Mouse (Mus musculus): ENCODE data around the gene Ptms. TPM values are rescaled to one million over a fixed set of nuclear protein-coding genes. Genes with fewer than 3 reads are reported as not detected.
A peak's percentile ranks its signal among the peaks of the same experiment; 100 is the strongest.

The Ptms gene
- polyA plus RNA-seq, 1 experiment from 2014 or later: 700 TPM

- no peak overlapping the region for H3K9ac ChIP-seq (ENCODE audit: low read depth, low read length)
- no peak overlapping the region for H3K27ac ChIP-seq (ENCODE audit: low read length)
- no peaks in the 10 kb centered on the region for H3K36me3 ChIP-seq (ENCODE audit: control insufficient read depth, insufficient read depth, low read length)
- H3K27me3 ChIP-seq (ENCODE audit: control insufficient read depth, insufficient read depth, low read depth, low read length): no peaks in the 10 kb centered on the region
- no peak overlapping the region for H3K4me3 ChIP-seq (ENCODE audit: low read depth, low read length)
- no peak overlapping the region for H3K4me2 ChIP-seq (ENCODE audit: low read length)
- H3K4me1 ChIP-seq (ENCODE audit: control insufficient read depth, insufficient read depth, low read length): no peaks in the 10 kb centered on the region
- ATAC-seq: no peak
- 75% methylated on average over 10 of the region's 10 CpGs for WGBS
- no peaks in the 10 kb centered on the region for H3K9me3 ChIP-seq (replicated peaks; ENCODE audit: control insufficient read depth, low read length, poor library complexity, severe bottlenecking)
These were observed 35.0 kb downstream of the Ptms start for GRCm38 (mm10) chr6:124884714-124885500.

- no peak overlapping the region for H3K4me2 ChIP-seq (ENCODE audit: low read length)
- WGBS: 37% methylated on average over 6 of the region's 10 CpGs
- no peak for ATAC-seq
These were observed 36.6 kb downstream of the Ptms start for GRCm38 (mm10) chr6:124883351-124883750.

GRCm38 (mm10) chr6:124881821-124882220, 38.1 kb downstream of the Ptms start:
- no peak for ATAC-seq
- Histone ChIP-seq H3K36me3 (ENCODE audit: control insufficient read depth, insufficient read depth, low read length) (no peaks in the 10 kb centered on the region), H3K27ac (ENCODE audit: low read length) (no peak overlapping the region), H3K4me1 (ENCODE audit: control insufficient read depth, insufficient read depth, low read length) (no peaks in the 10 kb centered on the region), H3K9me3 (replicated peaks; ENCODE audit: control insufficient read depth, low read length, poor library complexity, severe bottlenecking) (no peaks in the 10 kb centered on the region), H3K9ac (ENCODE audit: low read depth, low read length) (no peak overlapping the region), H3K4me3 (ENCODE audit: low read depth, low read length) (no peak overlapping the region), H3K4me2 (ENCODE audit: low read length) (no peak overlapping the region), H3K27me3 (ENCODE audit: control insufficient read depth, insufficient read depth, low read depth, low read length) (no peaks in the 10 kb centered on the region)
- 88% methylated on average over 9 of the region's 9 CpGs for WGBS

More at GRCm38 (mm10) chr6:124883351-124883750, 36.6 kb downstream of the Ptms start:
- Histone ChIP-seq H3K4me3 (ENCODE audit: low read depth, low read length) (no peak overlapping the region), H3K36me3 (ENCODE audit: control insufficient read depth, insufficient read depth, low read length) (no peaks in the 10 kb centered on the region), H3K27ac (ENCODE audit: low read length) (no peak overlapping the region; the same call in 1 of the 2 replicates), H3K9me3 (replicated peaks; ENCODE audit: control insufficient read depth, low read length, poor library complexity, severe bottlenecking) (no peaks in the 10 kb centered on the region), H3K9ac (ENCODE audit: low read depth, low read length) (no peak overlapping the region), H3K4me1 (ENCODE audit: control insufficient read depth, insufficient read depth, low read length) (no peaks in the 10 kb centered on the region), H3K27me3 (ENCODE audit: control insufficient read depth, insufficient read depth, low read depth, low read length) (no peaks in the 10 kb centered on the region)

- Histone ChIP-seq H3K4me2 (ENCODE audit: low read length) (no peak overlapping the region), H3K4me3 (ENCODE audit: low read depth, low read length) (no peak overlapping the region), H3K27me3 (ENCODE audit: control insufficient read depth, insufficient read depth, low read depth, low read length) (no peaks in the 10 kb centered on the region), H3K9ac (ENCODE audit: low read depth, low read length) (no peak overlapping the region), H3K4me1 (ENCODE audit: control insufficient read depth, insufficient read depth, low read length) (no peaks in the 10 kb centered on the region), H3K27ac (ENCODE audit: low read length) (no peak overlapping the region), H3K9me3 (replicated peaks; ENCODE audit: control insufficient read depth, low read length, poor library complexity, severe bottlenecking) (no peaks in the 10 kb centered on the region), H3K36me3 (ENCODE audit: control insufficient read depth, insufficient read depth, low read length) (no peaks in the 10 kb centered on the region)
- ATAC-seq: no peak
- 65% methylated on average over 6 of the region's 6 CpGs for whole genome bisulfite sequencing
These were observed 40.5 kb downstream of the Ptms start for GRCm38 (mm10) chr6:124879390-124879789.

- no peak overlapping the region for H3K4me2 ChIP-seq (ENCODE audit: low read length)
- H3K4me3 ChIP-seq (ENCODE audit: low read depth, low read length): no peak overlapping the region
- no peaks in the 10 kb centered on the region for H3K36me3 ChIP-seq (ENCODE audit: control insufficient read depth, insufficient read depth, low read length)
- WGBS: 62% methylated on average over 2 of the region's 3 CpGs
- H3K9me3 ChIP-seq (replicated peaks; ENCODE audit: control insufficient read depth, low read length, poor library complexity, severe bottlenecking): no peaks in the 10 kb centered on the region
- ATAC-seq: no peak
- no peaks in the 10 kb centered on the region for H3K4me1 ChIP-seq (ENCODE audit: control insufficient read depth, insufficient read depth, low read length)
- H3K27ac ChIP-seq (ENCODE audit: low read length): no peak overlapping the region
- H3K27me3 ChIP-seq (ENCODE audit: control insufficient read depth, insufficient read depth, low read depth, low read length): no peaks in the 10 kb centered on the region
- no peak overlapping the region for H3K9ac ChIP-seq (ENCODE audit: low read depth, low read length)
These were observed 45.6 kb downstream of the Ptms start for GRCm38 (mm10) chr6:124874348-124874747.

GRCm38 (mm10) chr6:124866560-124866959, 53.3 kb downstream of the Ptms start:
- Histone ChIP-seq H3K27ac (ENCODE audit: low read length) (no peak overlapping the region), H3K4me3 (ENCODE audit: low read depth, low read length) (no peak overlapping the region), H3K9ac (ENCODE audit: low read depth, low read length) (peak overlapping the region; percentile 20; the same call in 1 of the 2 replicates), H3K4me1 (ENCODE audit: control insufficient read depth, insufficient read depth, low read length) (peaks cover 26% of the 10 kb centered on the region), H3K36me3 (ENCODE audit: control insufficient read depth, insufficient read depth, low read length) (no peaks in the 10 kb centered on the region), H3K9me3 (replicated peaks; ENCODE audit: control insufficient read depth, low read length, poor library complexity, severe bottlenecking) (no peaks in the 10 kb centered on the region), H3K27me3 (ENCODE audit: control insufficient read depth, insufficient read depth, low read depth, low read length) (no peaks in the 10 kb centered on the region), H3K4me2 (ENCODE audit: low read length) (no peak overlapping the region)
- no peak for ATAC-seq
- WGBS: 49% methylated on average over 6 of the region's 7 CpGs

- H3K4me2 ChIP-seq (ENCODE audit: low read length): no peak overlapping the region
- ATAC-seq: no peak
- H3K27me3 ChIP-seq (ENCODE audit: control insufficient read depth, insufficient read depth, low read depth, low read length): no peaks in the 10 kb centered on the region
- no peak overlapping the region for H3K4me3 ChIP-seq (ENCODE audit: low read depth, low read length)
- WGBS: 51% methylated on average over 18 of the region's 18 CpGs
- no peak overlapping the region for H3K27ac ChIP-seq (ENCODE audit: low read length)
- peaks cover 33% of the 10 kb centered on the region for H3K4me1 ChIP-seq (ENCODE audit: control insufficient read depth, insufficient read depth, low read length)
- peak overlapping the region; percentile 6 for H3K9ac ChIP-seq (ENCODE audit: low read depth, low read length)
- H3K36me3 ChIP-seq (ENCODE audit: control insufficient read depth, insufficient read depth, low read length): peaks cover 3% of the 10 kb centered on the region; the same call in 1 of the 2 replicates
- no peaks in the 10 kb centered on the region for H3K9me3 ChIP-seq (replicated peaks; ENCODE audit: control insufficient read depth, low read length, poor library complexity, severe bottlenecking)
These were observed 54.0 kb downstream of the Ptms start for GRCm38 (mm10) chr6:124865766-124866362.
